Mouse (Mus musculus) left cerebral cortex, postnatal 4 days (tissue): ENCODE data around the gene Rps17. TPM values are rescaled to one million over a fixed set of nuclear protein-coding genes. Genes with fewer than 3 reads are reported as not detected.

Experiments
- total RNA-seq, 2 experiments: library from RNA; stranded (reverse); gene quantifications; 2 replicates each; pipeline ENCODE4 v1.2.3; 2021

Gene Rps17
- total RNA-seq, 2 experiments from 2014 or later: 830 to 890 TPM

Other genes starting within 250 kb of the Rps17 start
- under 1 TPM in 1 of 2 experiments, not detected in 1; 0.12 TPM for gene Slc28a1, start 230.5 kb downstream of the Rps17 start, total RNA-seq
- gene Pde8a, start 131.7 kb downstream of the Rps17 start, total RNA-seq: 1 to 10 TPM; 2.4 to 4.5 TPM
- 10 to 100 TPM; 10.0 to 11.6 TPM for gene Cpeb1, start 110.2 kb upstream of the Rps17 start, total RNA-seq
- 100 to 1,000 TPM; 165 to 172 TPM for gene Ap3b2, start 148.7 kb upstream of the Rps17 start, total RNA-seq
- gene BC048679, start 153.0 kb upstream of the Rps17 start, total RNA-seq: not detected
- under 1 TPM in 1 of 2 experiments, not detected in 1; 0.08 TPM for gene Fsd2, start 221.7 kb upstream of the Rps17 start, total RNA-seq
- 10 to 100 TPM; 14.5 to 15.9 TPM for gene Whamm, start 226.0 kb upstream of the Rps17 start, total RNA-seq